Mouse (Mus musculus) erythroblast, embryonic 14.5 days (primary cell): Measurements from ENCODE around the gene Dtx3. TPM values are rescaled to one million over a fixed set of nuclear protein-coding genes. Genes with fewer than 3 reads are reported as not detected.
"Not testable (repeated sequence)": the region's sequence is repeated elsewhere in the genome, so short reads cannot be mapped to it uniquely, and the experiment has no call there.

Experiments used
- H3K27me3 ChIP-seq: 2 replicates; pipeline ENCODE4 v1.6.1; 2012; ENCODE audit warnings: inconsistent platforms; ENCODE audit not compliant: control insufficient read depth
- H3K36me3 ChIP-seq: 2 replicates; pipeline ENCODE4 v1.6.1; 2012; ENCODE audit warnings: mild to moderate bottlenecking, inconsistent platforms; ENCODE audit not compliant: control insufficient read depth
- H3K4me1 ChIP-seq: 2 replicates; pipeline ENCODE4 v1.6.1; 2012; ENCODE audit warnings: inconsistent platforms; ENCODE audit not compliant: control insufficient read depth
- H3K4me3 ChIP-seq: replicated peaks from 2 replicates; pipeline ENCODE3; 2012; ENCODE audit warnings: moderate library complexity, mild to moderate bottlenecking, inconsistent platforms
- H3K9me3 ChIP-seq: 2 replicates; pipeline ENCODE4 v1.6.1; 2012; ENCODE audit warnings: low read length, inconsistent platforms, mixed read lengths; ENCODE audit not compliant: control insufficient read depth
- GATA1 ChIP-seq: IDR thresholded peaks from 2 replicates; pipeline ENCODE4 v1.6.1; 2012; ENCODE audit warnings: low read length, inconsistent platforms, mixed read lengths
- TAL1 ChIP-seq: IDR thresholded peaks from 3 replicates; pipeline ENCODE4 v1.6.1; 2012; ENCODE audit warnings: low read length, inconsistent platforms, mixed read lengths
- polyA plus RNA-seq: library from polyadenylated mRNA; stranded (reverse); fragments of >175 nt; gene quantifications from 2 replicates; pipeline ENCODE4 v1.2.3, GENCODE M21; 2012

The Dtx3 gene
- polyA plus RNA-seq, 1 experiment, result 11.1 TPM

DNA sequence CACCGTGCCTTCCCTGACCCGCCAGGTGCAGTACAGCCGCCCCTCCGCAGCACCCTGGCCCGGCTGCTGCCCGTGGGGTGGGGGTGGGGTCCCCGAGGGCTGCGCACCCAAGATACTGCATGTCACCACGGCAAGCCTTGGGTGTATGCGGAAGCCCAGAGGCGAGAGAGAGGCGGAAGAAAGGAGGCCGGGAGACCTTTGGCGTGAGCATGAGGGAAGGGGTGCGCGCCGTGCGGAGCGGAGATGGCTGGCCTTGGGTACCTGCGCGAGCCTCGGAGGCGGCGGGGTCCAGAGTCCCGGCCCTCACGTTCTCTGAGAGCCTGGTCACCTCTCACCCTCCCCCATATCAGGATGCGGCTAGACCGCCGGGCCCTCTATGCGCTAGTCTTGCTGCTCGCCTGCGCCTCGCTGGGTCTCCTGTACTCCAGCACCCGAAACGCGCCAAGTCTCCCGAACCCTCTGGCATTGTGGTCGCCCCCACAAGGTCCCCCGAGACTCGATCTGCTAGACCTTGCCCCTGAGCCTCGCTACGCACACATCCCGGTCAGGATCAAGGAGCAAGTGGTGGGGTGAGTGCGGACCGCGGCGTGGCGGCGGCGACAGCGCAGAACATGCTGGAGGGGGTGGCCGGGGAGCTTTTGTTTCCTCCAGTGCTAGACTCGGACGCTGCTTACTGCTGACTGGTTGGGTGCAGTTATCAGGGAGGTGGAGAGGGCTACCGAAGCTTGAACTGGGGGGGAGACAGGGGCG lies 29.7 kb downstream of the Dtx3 start:
- TF ChIP-seq GATA1, result no peak
- TF ChIP-seq TAL1, result no peak
- Histone ChIP-seq H3K27me3 (peaks cover 75% of the 10 kb centered on the region), H3K36me3 (no peaks in the 10 kb centered on the region), H3K9me3 (no peaks in the 10 kb centered on the region; the same call in 1 of the 2 replicates), H3K4me3 (peak overlapping the region; percentile 63), H3K4me1 (peaks cover 39% of the 10 kb centered on the region)

DNA sequence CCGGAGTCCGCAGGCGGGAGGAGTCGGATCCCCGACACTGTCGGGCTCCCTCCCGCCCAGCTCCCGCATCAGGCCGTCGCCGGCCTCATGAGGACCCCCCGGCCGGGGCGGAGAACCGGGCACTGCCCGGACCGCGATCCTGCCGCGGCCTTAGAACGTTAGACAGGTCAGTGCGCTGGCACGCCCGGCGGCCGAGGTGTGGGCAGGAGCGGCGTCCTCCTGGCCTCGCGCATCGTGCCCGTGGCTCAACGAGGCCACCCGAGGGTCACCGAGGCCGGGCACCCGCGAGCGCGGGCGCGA lies 30.2 kb downstream of the Dtx3 start:
- Histone ChIP-seq H3K27me3 (peaks cover 70% of the 10 kb centered on the region), H3K4me1 (peaks cover 34% of the 10 kb centered on the region), H3K4me3 (peak overlapping the region; percentile 63), H3K36me3 (no peaks in the 10 kb centered on the region), H3K9me3 (no peaks in the 10 kb centered on the region; the same call in 1 of the 2 replicates)
- TF ChIP-seq TAL1 (no peak), GATA1 (no peak)

DNA sequence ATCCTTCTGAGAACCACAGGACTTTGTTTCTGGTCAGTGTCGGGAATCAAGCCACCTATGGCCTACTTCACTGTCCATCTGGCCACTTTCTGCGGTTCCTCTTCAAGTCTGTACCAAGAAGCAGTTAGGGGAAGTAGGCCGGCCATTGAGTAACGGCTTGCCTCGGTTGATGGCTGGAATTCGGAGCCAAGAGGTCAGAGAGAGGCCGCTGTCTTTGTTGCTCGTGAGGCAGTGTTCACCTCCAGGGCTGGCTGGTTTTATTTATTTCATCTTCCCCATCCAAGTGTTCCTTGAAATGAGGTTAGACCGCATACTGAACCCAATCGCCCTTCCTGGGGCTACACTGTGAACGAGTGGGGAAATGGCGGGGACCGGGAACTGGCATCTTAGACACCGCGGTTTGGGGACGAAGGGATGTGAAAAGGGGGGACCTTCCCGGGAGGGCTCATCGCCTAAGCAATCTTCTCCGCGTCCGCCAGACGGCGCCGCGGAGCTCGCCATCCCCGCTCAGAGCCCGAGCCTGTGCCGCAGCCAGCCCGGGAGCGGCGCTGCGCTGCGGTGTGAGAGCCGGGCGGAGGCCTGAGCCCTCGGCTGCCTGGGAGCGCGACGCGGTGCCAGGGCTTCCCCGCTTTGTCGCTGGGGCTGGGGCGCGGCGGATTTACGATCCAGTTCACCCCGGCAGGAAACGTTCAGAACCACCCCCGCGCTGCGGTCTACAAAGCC lies 30.7 kb downstream of the Dtx3 start, which contains the start of gene B4galnt1:
TSS of gene B4galnt1 (plus strand) at position 595 of the 723 bp plus-strand sequence.
- Histone ChIP-seq H3K36me3 (no peaks in the 10 kb centered on the region), H3K4me1 (peaks cover 29% of the 10 kb centered on the region), H3K4me3 (peak within 1 kb of the TSS; percentile 63), H3K9me3 (no peaks in the 10 kb centered on the region; the same call in 1 of the 2 replicates), H3K27me3 (peaks cover 65% of the 10 kb centered on the region)
- no peak for TF ChIP-seq GATA1
- no peak for TF ChIP-seq TAL1

DNA sequence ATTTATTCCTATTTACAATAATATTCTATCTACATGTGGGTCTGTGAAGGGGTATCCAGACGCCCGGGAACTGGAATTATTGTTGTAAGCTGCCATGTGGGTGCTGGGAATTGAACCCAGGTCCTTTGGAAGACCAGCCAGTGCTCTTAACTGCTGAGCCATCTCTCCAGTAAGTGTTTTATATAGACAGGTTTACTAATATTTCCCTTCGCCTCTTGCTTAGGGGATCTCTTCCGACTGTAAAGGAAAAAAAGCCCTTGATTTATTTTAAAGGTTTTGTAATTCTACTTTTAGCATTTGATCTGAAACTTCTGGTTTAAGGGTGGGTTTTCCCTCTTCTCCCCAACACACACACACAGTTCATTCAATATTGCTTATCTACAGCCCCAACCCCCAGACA lies 31.3 kb downstream of the Dtx3 start:
- Histone ChIP-seq H3K27me3 (peaks cover 59% of the 10 kb centered on the region), H3K4me1 (peaks cover 29% of the 10 kb centered on the region), H3K9me3 (no peaks in the 10 kb centered on the region; the same call in 1 of the 2 replicates), H3K4me3 (no peak overlapping the region), H3K36me3 (no peaks in the 10 kb centered on the region)
- TF ChIP-seq TAL1 (no peak), GATA1 (no peak)

DNA sequence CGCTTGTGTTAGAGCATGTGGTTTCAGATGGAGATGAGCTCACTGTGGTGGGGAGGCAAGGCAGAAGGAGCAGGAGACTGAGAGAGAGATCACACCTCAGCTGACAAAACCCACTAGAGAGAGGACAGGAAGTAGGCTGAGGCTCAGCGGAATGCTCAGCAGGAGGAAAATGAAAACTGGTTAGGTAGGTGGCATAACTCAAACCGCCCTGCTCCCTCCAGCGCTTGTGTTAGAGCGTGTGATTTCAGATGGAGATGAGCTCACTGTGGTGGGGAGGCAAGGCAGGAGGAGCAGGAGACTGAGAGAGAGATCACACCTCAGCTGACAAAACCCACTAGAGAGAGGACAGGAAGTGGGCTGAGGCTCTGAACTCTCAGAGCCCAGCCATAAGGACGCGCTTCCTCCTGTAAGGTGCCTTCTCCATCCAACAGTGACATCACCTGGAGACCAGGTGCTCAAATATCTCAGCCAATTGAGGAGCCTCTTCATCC lies 32.7 kb downstream of the Dtx3 start:
- H3K9me3 ChIP-seq, H3K4me3 ChIP-seq, H3K36me3 ChIP-seq: not testable (repeated sequence)
- Histone ChIP-seq H3K4me1 (peaks cover 29% of the 10 kb centered on the region), H3K27me3 (peaks cover 49% of the 10 kb centered on the region)

DNA sequence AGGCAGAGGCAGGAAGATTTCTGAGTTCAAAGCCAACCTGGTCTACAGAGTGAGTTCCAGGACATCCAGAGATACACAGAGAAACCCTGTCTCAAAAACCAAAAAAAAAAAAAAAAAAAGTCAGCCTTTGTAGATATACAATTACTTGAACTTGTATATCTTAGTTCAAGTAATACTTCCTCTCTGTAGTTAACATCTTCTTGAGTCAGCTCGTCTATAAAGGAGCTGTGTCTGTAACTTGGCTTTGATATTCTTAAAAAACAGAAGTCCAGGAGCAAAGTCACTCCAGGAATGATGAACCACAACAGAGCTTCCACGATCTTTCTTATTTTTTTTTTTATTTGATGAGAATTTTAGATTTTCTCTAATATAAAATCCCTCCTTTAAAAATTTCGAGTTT lies 34.8 kb downstream of the Dtx3 start:
- H3K4me1 ChIP-seq, result peaks cover 13% of the 10 kb centered on the region
- H3K36me3 ChIP-seq, result no peaks in the 10 kb centered on the region
- TF ChIP-seq TAL1, result no peak
- no peak for TF ChIP-seq GATA1
- no peak overlapping the region for H3K4me3 ChIP-seq
- no peaks in the 10 kb centered on the region; the same call in 1 of the 2 replicates for H3K9me3 ChIP-seq
- H3K27me3 ChIP-seq, result peaks cover 28% of the 10 kb centered on the region

DNA sequence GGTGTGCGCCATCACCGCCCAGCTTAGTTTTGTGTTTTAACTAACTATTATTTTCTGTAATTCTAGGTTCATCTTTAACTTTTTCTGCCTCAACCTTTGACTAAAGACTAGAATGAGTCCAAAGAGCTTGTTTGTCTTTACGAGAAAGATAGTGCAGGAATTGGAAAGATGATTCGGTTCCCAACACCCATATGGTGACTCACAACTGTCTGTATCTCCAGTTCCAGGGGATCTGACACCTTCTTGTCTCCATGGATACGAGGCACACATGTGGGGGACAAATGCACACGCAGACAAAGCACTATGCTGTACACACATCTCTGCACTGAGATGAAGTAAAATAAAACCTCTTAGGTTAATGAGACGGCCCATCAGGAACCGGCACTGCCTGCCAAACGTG lies 35.4 kb downstream of the Dtx3 start:
- Histone ChIP-seq H3K4me3 (no peak overlapping the region), H3K27me3 (peaks cover 22% of the 10 kb centered on the region), H3K36me3 (no peaks in the 10 kb centered on the region), H3K4me1 (peaks cover 7% of the 10 kb centered on the region), H3K9me3 (no peaks in the 10 kb centered on the region)
- TF ChIP-seq TAL1 (no peak), GATA1 (no peak)

DNA sequence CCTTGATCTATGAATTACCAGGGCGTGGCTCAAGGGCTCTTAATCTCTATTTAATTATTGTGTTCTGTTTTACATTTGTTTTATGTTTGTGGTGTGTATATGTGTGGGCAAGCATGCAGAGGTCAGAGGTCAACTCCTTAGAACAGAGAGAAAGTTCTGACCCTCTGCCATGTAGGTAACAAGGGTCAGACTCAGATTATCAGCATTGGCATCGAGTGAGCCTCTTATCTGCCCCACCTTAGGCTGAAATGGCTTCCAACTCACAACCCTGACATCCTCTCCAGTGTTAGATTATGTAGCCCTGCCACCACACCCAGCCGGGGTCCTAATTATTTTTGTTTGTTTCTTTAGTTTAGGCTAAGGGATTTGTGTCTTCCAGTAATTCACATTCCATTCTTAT lies 37.1 kb downstream of the Dtx3 start:
- Histone ChIP-seq H3K4me3 (no peak overlapping the region), H3K36me3 (no peaks in the 10 kb centered on the region), H3K9me3 (no peaks in the 10 kb centered on the region), H3K4me1 (no peaks in the 10 kb centered on the region), H3K27me3 (peaks cover 5% of the 10 kb centered on the region)
- TF ChIP-seq TAL1 (no peak), GATA1 (no peak)

DNA sequence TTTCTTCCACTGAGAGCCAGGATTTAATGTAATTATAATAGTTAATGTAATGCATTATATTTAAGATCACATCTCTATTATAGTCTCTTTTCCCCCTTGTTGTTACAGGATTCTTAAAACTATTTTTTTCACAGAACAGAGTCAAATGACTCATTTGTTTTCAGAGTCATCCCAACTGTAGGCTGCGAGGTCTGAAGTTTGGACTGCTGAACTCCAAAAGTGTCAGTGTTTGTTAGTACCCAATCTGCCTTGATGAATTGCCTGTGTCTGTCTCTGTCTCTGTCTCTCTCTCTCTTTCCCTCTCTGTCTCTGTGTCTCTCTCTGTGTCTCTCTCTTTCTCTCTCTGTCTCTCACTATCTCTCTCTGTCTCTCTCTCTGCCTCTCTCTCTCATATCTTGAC lies 39.0 kb downstream of the Dtx3 start:
- TF ChIP-seq TAL1 (no peak), GATA1 (no peak)
- Histone ChIP-seq H3K4me3 (no peak overlapping the region), H3K36me3 (no peaks in the 10 kb centered on the region), H3K9me3 (peaks cover 4% of the 10 kb centered on the region; the same call in 1 of the 2 replicates), H3K4me1 (peaks cover under 1% of the 10 kb centered on the region), H3K27me3 (no peaks in the 10 kb centered on the region)
